In the genomic region with DNA sequence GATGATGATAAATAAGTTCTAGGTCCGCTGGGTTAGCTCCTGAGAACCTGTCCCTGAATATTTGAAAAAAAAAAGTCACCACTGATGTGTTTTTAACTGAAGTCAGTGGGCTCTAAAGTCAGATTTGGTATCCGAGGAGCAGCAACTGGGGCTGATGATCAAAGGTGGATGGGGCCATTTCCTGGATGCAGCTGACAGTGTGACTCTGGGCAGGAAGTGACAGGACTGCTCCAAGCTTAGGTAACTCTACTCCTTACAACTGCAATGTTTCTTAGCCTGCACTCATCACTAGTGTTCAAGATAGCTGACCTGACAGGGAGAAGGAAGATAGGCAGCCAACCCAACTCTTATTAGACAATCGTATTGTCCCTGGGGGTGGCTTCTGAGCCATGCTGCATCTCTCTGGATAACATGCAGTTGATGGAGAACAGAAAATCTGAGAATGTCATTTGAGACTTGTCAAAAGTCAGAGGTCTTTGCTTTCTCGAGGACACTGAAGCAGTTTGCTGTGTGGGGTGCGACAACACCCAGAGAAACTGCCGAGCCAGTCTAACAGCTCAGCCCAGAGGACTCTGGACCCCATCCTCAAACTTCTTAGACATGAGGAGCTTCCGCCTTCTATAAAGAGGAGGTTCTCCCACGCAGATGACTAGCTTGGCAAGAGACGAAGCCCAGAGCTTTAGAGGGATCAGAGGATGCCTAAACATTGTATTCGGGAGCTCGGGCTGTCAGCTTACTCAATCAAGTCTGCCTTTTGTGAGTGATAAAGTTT, we compare ENCODE assay signal across 17 mouse cellular contexts.
A peak's percentile ranks its signal among the peaks of the same experiment; 100 is the strongest.
DNase-seq lines count a peak whose midpoint lies in the region; ATAC-seq lines count a peak whose summit lies in the region.
"Had no signal": no experiment of that assay in that cellular context is flagged by ENCODE, and none has a peak within 500 bp of the region (broad histone marks: within the 10 kb centered on the region; RNA-seq: fewer than 3 reads in every experiment).

No protein-coding gene starts in this region.

- peak; percentile 61; the same call in 1 of the 2 replicates for ATAC-seq in frontal cortex, adult (ENCODE audit: low TSS enrichment)
- peak; percentile 17; the same call in 1 of the 2 replicates for ATAC-seq in lung, embryonic 16.5 days (ENCODE audit: low read depth)
- 0 out of 2 replicates have a peak, but pooled peaks have one; percentile 36 for ATAC-seq in neutrophil, adult 5-6 weeks (ENCODE audit: extremely low read depth, insufficient number of reproducible peaks, low FRiP score, poor library complexity, severe bottlenecking)
- no peak for ATAC-seq in hindbrain, embryonic 11.5 days (ENCODE audit: low FRiP score)
- ATAC-seq: hindbrain, embryonic 16.5 days; liver, postnatal 0 days; Patski had no signal

- H3K9ac ChIP-seq in lung, embryonic 16.5 days (ENCODE audit: low read length), result no peak overlapping the region
- no peak overlapping the region for H3K9ac ChIP-seq in hindbrain, embryonic 11.5 days (ENCODE audit: low read depth, low read length)
- H3K9ac ChIP-seq: embryonic facial prominence, embryonic 13.5 days; heart, embryonic 15.5 days; liver, postnatal 0 days had no signal

- DNase-seq in frontal cortex, postnatal 10 days (ENCODE audit: low spot score in 2 of 2), result no peak
- no peak for DNase-seq in lung, postnatal 36 days
- DNase-seq in cerebellum, adult 18-20 months, result no peak
- no peak for DNase-seq in layer of hippocampus, adult 9-10 months (ENCODE audit: low spot score)
- no peak for DNase-seq in hindbrain, embryonic 11.5 days (ENCODE audit: low spot score)
- DNase-seq: gastrocnemius, postnatal 36 days; liver, postnatal 0 days; right cerebral cortex, adult 18-20 months had no signal

- no peak overlapping the region for H3K4me2 ChIP-seq in lung, embryonic 16.5 days (ENCODE audit: low read depth, low read length)
- no peak overlapping the region for H3K4me2 ChIP-seq in hindbrain, embryonic 11.5 days (replicated peaks; ENCODE audit: low read depth, low read length)
- H3K4me2 ChIP-seq: embryonic facial prominence, embryonic 13.5 days; heart, embryonic 15.5 days had no signal

- H3K27me3 ChIP-seq in lung, embryonic 16.5 days (ENCODE audit: control insufficient read depth, insufficient read depth, low read depth, low read length), result no peaks in the 10 kb centered on the region
- H3K27me3 ChIP-seq in hindbrain, embryonic 11.5 days (ENCODE audit: control insufficient read depth, insufficient read depth, low read length), result no peaks in the 10 kb centered on the region
- H3K27me3 ChIP-seq: embryonic facial prominence, embryonic 13.5 days; heart, embryonic 15.5 days; Patski had no signal

- no peaks in the 10 kb centered on the region for H3K4me1 ChIP-seq in lung, embryonic 16.5 days (replicated peaks; ENCODE audit: control insufficient read depth, insufficient read depth, low read length)
- no peaks in the 10 kb centered on the region for H3K4me1 ChIP-seq in hindbrain, embryonic 11.5 days (replicated peaks; ENCODE audit: control insufficient read depth, insufficient read depth, low read length)

- H3K27ac ChIP-seq in lung, embryonic 16.5 days (ENCODE audit: low read length), result no peak overlapping the region
- H3K27ac ChIP-seq in hindbrain, embryonic 11.5 days (ENCODE audit: low read depth, low read length), result no peak overlapping the region
- H3K27ac ChIP-seq: embryonic facial prominence, embryonic 13.5 days; forebrain, embryonic 10.5 days; heart, embryonic 15.5 days; layer of hippocampus, adult 2 months had no signal

- no peak overlapping the region for H3K4me3 ChIP-seq in lung, embryonic 16.5 days (ENCODE audit: low read length)
- no peak overlapping the region for H3K4me3 ChIP-seq in hindbrain, embryonic 11.5 days (ENCODE audit: low read depth, low read length)
- H3K4me3 ChIP-seq: embryonic facial prominence, embryonic 13.5 days; forebrain, embryonic 10.5 days; heart, embryonic 15.5 days; layer of hippocampus, adult 2 months had no signal

- 50% methylated on average over 11 of the region's 11 CpGs for WGBS in lung, embryonic 16.5 days
- WGBS in hindbrain, embryonic 11.5 days, result 81% methylated on average over 11 of the region's 11 CpGs

- peaks cover 6% of the 10 kb centered on the region; the same call in 1 of the 2 replicates for H3K9me3 ChIP-seq in lung, embryonic 16.5 days (ENCODE audit: control insufficient read depth, low read length)
- no peaks in the 10 kb centered on the region for H3K9me3 ChIP-seq in hindbrain, embryonic 11.5 days (ENCODE audit: control insufficient read depth, low read length)
- H3K9me3 ChIP-seq: heart, embryonic 15.5 days had no signal

- no peaks in the 10 kb centered on the region for H3K36me3 ChIP-seq in lung, embryonic 16.5 days (ENCODE audit: control insufficient read depth, insufficient read depth, low read length)
- H3K36me3 ChIP-seq in hindbrain, embryonic 11.5 days (ENCODE audit: control insufficient read depth, insufficient read depth, low read length), result no peaks in the 10 kb centered on the region
- H3K36me3 ChIP-seq: embryonic facial prominence, embryonic 13.5 days; forebrain, embryonic 10.5 days; heart, embryonic 15.5 days had no signal
